Mouse (Mus musculus) liver, adult 2 months (tissue): ENCODE data around the gene Sema3f.

Experiments used
- CTCF ChIP-seq: fragments of 200-500 bp; IDR thresholded peaks from 2 replicates; pipeline ENCODE4 v1.5.1; 2011; ENCODE audit warnings: low read depth, low read length, control low read depth
- POLR2A ChIP-seq: fragments of 200-500 bp; IDR thresholded peaks from 2 replicates; pipeline ENCODE4 v1.6.1; 2011; ENCODE audit warnings: low read length, control low read depth; ENCODE audit not compliant: insufficient read depth; ENCODE audit errors: extremely low read depth

DNA sequence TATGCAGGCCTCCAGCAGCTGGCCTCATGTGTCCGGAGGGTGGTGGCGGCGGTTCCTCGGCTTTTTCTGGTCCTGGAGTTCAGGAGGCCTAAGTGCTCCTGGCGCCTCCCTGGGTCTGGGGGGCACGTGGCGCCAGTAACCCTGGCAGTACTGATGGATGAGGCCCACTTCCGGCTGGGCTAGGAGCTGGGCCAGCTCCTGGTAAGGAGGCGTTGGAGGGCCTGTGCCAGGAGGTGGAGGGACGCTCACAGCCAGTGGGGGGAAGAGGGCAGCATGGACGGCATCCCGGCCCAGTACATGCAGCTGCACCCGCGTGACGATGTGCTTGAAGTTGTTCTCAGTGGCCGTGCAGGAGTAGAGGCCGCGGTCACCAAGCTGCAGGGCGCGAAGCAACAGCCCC lies 27.9 kb downstream of the Sema3f start:
- no peak for TF ChIP-seq CTCF
- TF ChIP-seq POLR2A = no peak
